Mouse (Mus musculus) megakaryocyte, adult 5-6 weeks (primary cell): Measurements from ENCODE around the gene Zfp759. TPM values are rescaled to one million over a fixed set of nuclear protein-coding genes. Genes with fewer than 3 reads are reported as not detected.
"Not testable (repeated sequence)": the region's sequence is repeated elsewhere in the genome, so short reads cannot be mapped to it uniquely, and the experiment has no call there.

Experiments used
- ATAC-seq: 2 replicates; pipeline ENCODE4 v1.8.0; 2016; ENCODE audit warnings: mild to moderate bottlenecking, inconsistent platforms; ENCODE audit not compliant: poor library complexity, severe bottlenecking
- total RNA-seq, 2 experiments: library from RNA; stranded (forward) in 1 of 2; stranded (reverse) in 1 of 2; fragments of 153-499, 151-499 nt in 1 of 2; fragments of 221-1000, 200-1000 nt in 1 of 2; gene quantifications; 2 replicates each; pipeline versions ENCODE4 v1.2.3 to v1.2.4; 2015 to 2017

The Zfp759 gene
- total RNA-seq (2015) (2.1 and 2.9 TPM in 2 replicates), total RNA-seq (2017) (3.1 and 4.2 TPM in 2 replicates)

GRCm38 (mm10) chr13:67121360-67121759, at the start of gene Zfp759:
Zfp759 (plus strand) TSS chr13:67121660.
- not testable (repeated sequence) for ATAC-seq

- ATAC-seq = no peak
These were observed 48.7 kb upstream of the Zfp759 start for GRCm38 (mm10) chr13:67072786-67073185.

DNA sequence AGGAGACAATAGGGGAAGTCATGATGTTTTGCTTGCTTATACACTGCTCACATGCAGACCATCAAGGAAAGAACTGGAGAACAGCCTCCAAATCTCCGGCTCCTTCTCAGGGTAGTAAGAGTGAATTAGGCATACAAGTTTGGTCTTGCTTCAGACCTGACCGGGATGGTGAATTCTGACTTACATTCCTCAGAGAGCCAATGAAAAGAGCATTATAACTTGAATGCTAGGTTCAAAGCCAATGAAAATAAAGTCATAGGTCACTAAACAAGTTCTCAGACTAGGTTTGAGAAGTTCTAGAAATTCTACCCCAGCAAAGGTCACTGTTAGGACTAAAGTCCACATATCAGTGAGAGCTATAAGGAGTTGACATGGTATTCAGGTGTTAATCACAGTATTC, 44.2 kb upstream of the Zfp759 start:
- no peak for ATAC-seq

GRCm38 (mm10) chr13:67081142-67081713, 40.2 kb upstream of the Zfp759 start:
- peak; percentile 93 for ATAC-seq

DNA sequence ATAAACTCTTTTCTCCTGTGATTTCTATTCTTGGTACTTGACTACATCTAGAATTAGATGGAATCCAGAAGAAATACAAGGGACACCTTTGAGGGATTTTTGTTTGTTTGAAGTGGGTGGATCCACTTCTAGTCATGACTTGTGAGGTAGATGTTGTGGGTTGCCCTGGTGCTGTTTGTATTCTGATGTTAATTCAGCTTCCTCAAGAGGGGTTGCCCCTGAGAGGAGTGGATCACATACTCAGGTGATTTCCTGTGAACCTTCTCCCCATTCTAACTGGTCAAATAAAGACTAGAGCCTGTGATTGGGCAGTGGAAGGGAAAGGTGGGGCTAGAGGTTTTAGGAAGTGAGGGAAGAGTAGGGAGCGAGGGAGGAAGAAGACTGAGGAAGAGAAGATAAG, 39.5 kb upstream of the Zfp759 start:
- ATAC-seq = no peak

DNA sequence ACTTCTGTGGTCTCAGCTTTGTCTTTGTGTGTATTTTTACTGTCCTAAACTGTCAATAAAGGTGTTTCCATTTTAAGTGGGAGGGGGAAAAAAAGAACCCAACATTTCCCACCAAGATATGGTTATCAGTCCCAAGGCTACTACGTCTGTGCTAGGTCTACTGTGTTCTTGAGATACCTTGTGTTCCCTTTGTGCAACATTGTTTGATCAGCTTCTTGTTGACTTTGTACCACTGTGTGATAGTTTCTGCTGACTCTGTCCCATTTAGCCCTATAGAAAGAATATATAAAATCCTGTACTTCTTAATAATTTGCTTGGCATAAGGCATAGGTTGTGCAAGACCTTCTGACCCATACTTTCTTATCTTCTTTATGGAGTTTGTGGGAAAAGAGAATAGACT, 31.3 kb upstream of the Zfp759 start:
- ATAC-seq = no peak

GRCm38 (mm10) chr13:67097876-67098275, 23.6 kb upstream of the Zfp759 start, which contains the start of gene Zfp708:
Zfp708 (minus strand) TSS chr13:67097976.
- no peak for ATAC-seq

DNA sequence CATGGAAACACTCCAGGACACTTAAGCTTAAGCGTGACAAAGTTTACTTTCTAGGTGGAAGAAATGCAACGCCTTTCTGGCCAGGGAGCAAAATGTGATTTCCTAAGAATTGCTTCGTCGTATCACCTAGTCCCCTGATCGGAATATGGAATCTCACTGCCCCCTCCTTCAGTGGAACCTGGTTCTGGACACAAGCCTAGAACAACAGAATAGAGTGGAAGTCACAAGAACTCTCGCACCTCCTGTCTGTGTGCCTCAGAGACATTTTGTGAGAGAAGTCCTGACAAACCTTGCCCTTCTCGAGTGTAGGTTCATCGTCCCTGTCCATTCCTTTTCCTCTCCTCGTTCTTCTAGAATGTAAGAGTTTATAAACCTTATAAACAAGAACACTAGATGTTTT, 13.8 kb upstream of the Zfp759 start:
- ATAC-seq = no peak

DNA sequence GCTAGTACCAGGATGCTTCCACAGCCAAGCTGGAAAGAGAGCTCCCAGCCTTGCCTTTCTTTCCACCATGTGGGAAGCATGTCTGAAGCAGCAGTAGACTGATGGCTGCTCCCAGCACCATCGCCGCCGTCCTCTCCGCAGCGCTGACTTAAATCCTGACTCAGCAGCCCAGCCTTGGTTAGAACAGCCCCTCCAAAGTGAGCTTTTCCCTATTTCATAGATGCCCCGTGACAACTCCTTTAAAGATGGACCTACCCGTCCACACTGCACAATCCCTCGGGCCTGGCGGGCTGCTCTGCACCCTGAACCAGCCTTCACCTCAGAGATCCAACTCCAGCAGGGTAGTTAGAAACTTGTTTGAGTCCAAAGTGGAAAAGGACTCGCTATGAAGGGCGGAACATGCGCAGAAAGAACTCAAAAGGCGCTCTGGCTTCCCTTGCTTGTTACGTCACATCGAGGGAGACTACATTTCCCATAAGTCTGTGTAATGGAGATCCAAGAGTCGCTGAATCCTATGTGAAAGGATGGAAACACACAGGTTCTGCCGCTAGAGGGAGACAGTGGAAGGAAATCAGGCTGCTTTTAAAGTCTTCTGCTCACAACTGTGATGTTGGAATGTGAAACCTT, 13.2 kb upstream of the Zfp759 start, which contains the start of gene Gm28557:
Gene Gm28557, minus strand, starts transcription at position 411 of the 627 bp plus-strand sequence.
- ATAC-seq = peak; percentile 95

DNA sequence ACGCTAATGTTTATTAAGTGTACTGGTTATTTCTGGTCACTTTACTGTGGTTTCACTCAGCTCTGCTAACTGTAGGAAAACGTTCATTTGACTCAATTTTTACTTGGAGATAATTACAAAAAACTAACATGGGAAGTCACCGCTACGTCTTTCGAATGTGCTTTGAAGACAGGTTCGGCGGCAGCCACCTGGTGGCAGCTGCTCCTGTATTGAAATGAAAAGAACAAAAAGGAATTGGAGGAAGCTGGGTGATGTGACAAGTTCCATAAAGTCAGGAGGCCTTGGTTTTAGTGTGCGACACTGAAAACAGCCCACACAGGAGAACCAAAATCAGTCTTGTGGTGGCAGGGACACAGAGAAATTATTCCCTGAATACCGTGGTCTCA, 12.6 kb upstream of the Zfp759 start:
- ATAC-seq = peak; percentile 72

DNA sequence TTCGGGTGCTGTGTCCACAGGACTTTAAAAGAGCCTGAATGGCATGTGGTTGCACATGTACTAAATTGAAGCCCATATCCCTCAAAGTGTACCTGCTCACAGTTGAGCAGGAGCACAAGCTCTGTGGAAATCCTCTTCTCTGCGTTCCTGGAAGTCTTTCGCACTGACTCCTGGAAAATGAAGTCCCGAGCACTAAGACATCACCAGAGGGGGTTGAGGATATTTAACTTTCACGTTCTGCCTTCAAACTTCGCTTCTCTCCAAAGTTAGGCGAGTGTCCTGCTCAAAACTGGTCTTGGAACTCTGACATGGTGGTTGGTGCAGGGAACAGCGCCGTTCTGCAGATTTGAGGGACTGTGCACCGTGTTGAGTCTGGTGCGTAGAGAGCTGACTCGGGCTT, 9.4 kb upstream of the Zfp759 start:
- no peak for ATAC-seq

GRCm38 (mm10) chr13:67113287-67113686, 8.2 kb upstream of the Zfp759 start:
- ATAC-seq = no peak

DNA sequence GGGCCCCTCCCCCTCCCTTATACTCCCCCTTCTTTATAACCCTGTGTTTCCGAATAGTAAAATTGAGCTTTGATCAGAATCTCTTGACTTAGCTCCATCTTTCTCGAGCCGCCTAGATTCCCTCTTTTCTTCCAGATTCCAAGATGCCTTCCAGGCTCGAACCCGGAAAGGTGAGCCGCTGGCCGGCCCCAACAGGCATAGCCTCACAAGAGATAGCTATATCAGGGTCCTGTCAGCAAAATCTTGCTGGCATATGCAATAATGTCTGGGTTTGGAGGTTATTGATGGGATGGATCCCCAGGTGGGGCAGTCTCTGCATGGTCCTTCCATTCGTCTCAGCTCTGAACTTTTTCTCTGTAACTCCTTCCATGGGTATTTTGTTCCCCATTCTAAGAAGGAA, 5.3 kb upstream of the Zfp759 start, which contains the start of gene Rslcan18:
Gene Rslcan18, minus strand, starts transcription at position 101 of the 400 bp plus-strand sequence.
- not testable (repeated sequence) for ATAC-seq

GRCm38 (mm10) chr13:67124460-67124859, 3.0 kb downstream of the Zfp759 start:
- ATAC-seq = no peak

DNA sequence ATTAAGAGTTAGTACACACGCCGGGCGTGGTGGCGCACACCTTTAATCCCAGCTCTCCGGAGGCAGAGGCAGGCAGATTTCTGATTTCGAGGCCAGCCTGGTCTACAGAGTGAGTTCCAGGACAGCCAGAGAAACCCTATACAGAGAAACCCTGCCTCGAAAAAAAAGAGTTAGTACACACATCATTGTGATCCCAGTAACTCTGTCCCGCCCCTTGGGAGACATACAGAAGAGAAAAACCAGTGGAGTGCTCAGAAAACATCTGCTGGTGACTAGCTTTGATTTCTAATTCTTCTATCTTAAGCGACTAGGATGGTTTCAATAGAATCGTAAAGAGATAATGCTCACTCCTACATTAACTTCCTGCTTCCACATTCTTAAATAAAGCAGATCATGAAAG, 6.0 kb downstream of the Zfp759 start:
- 0 out of 2 replicates have a peak, but pooled peaks have one; percentile 1 for ATAC-seq

DNA sequence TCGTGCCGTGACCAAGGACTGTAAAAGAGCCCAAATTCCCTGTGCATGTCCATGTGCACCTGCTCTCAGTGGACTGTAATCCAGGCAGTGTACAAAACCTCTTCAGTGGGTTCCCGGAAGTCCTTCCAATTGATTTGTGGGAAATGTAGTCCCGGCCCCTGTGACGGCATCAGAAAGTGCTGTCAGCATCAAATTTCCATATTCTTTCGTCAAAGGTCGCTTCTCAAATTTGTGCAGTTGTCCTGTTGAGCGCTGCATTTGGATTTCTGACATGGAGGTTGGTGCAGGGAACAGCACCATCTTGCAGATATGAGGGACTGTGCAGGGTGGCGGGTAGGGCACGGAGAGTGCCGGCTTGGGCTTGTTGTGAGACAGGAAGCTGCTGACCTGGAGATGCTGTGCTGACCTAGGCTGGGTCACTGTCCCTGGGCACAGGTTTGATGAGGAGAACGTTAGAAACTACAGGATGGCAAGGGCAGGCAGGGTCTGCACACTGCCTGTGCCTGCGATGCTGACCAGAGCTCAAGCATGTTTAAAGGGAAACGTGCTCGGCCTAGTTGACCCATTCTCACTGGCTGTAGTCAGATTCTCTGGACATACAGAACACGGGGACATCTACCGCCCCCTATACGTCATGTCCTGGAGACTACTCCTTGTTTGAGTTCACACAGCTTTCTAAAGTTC, 6.7 kb downstream of the Zfp759 start:
- peak; percentile 95 for ATAC-seq

GRCm38 (mm10) chr13:67166122-67166521, 44.7 kb downstream of the Zfp759 start:
- ATAC-seq = 0 out of 2 replicates have a peak, but pooled peaks have one; percentile 24

DNA sequence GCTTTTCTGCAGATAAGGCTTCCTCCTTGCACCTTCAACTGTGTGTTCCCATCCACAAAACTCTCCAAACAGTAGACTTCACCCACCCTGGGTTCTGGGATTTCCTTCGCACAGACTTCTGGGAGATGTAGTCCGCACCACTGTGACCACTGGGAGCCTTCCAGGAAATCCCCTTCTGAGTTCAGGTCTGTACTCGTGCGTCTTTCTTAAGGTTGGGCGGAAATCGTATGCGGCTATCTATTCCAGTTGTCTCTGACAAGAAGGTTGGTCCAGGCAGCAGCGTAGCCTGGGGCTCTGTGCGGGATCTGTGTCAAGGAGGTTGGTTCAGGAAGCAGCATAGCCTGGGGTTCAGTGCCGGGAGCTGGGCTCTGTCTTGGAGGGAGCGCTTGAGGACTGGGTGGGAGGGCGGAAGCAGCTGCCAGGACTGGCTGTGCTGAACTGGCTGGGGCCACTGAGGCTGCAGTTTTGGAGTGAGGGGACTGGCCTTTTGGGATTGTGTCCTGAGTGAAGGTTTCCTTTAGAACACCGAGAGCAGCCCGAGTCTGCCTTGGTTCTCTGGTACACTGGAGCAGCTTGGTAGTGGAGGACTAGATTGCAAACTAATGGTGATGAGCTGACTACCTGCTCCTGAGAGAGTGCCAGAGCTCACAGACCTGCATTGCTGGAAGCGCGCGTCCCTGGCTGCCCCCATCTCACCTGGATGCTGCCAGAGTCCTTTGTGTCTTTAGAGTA, 51.7 kb downstream of the Zfp759 start, which contains the start of gene Rsl1:
Gene Rsl1, plus strand, starts transcription at position 192 of the 732 bp plus-strand sequence.
- ATAC-seq = peak; percentile 92

GRCm38 (mm10) chr13:67173723-67174055, 52.2 kb downstream of the Zfp759 start:
- no peak for ATAC-seq
